Mouse (Mus musculus) CH12.LX (cell line): ENCODE data around the gene Cap1.

Experiments used
- CTCF ChIP-seq, 2 experiments: IDR thresholded peaks in 1 of 2; conservative IDR thresholded peaks in 1 of 2; 2 replicates each; pipeline ENCODE4 v1.5.1; 2011 to 2012; ENCODE audit warnings: low read depth in 2 of 2, low read length in 2 of 2, improper control_type of control experiment in 1 of 2, inconsistent platforms in 1 of 2, mild to moderate bottlenecking in 1 of 2, moderate library complexity in 1 of 2
- EP300 ChIP-seq: IDR thresholded peaks from 2 replicates; pipeline ENCODE4 v1.6.1; 2011; ENCODE audit warnings: low read length, improper control_type of control experiment
- HCFC1 ChIP-seq: IDR thresholded peaks from 2 replicates; pipeline ENCODE4 v1.6.1; 2012; ENCODE audit warnings: low read depth, mild to moderate bottlenecking, inconsistent platforms, low read length, improper control_type of control experiment
- MAFK ChIP-seq: IDR thresholded peaks from 2 replicates; pipeline ENCODE4 v1.6.1; 2011; ENCODE audit warnings: low read length, improper control_type of control experiment; ENCODE audit not compliant: insufficient replicate concordance
- MAX ChIP-seq: IDR thresholded peaks from 2 replicates; pipeline ENCODE4 v1.6.1; 2011; ENCODE audit warnings: low read length, improper control_type of control experiment
- MYC ChIP-seq: IDR thresholded peaks from 2 replicates; pipeline ENCODE4 v1.6.1; 2011; ENCODE audit warnings: low read depth, mild to moderate bottlenecking, improper control_type of control experiment, low read length
- ZC3H11A ChIP-seq: IDR thresholded peaks from 2 replicates; pipeline ENCODE4 v1.6.1; 2012; ENCODE audit warnings: low read depth, mild to moderate bottlenecking, inconsistent platforms, low read length, improper control_type of control experiment

GRCm38 (mm10) chr4:122885768-122886578 lies at the start of gene Cap1:
- TF ChIP-seq EP300: no peak; the same call in 1 of the 2 replicates
- TF ChIP-seq MAX: peak; percentile 61
- no peak for TF ChIP-seq CTCF (conservative IDR thresholded peaks at IDR 0.05 in 1 of 2, IDR thresholded peaks at IDR 0.05 in 1 of 2; ENCODE audit: low read depth in 2 of 2, low read length in 2 of 2)
- no peak for TF ChIP-seq ZC3H11A
- no peak for TF ChIP-seq MAFK
- TF ChIP-seq HCFC1: peak; percentile 83
- no peak; the same call in 1 of the 2 replicates for TF ChIP-seq MYC
